Mouse (Mus musculus) kidney, embryonic 15.5 days (tissue): ENCODE measurements at regions not wholly inside any gene's neighbourhood (a gene's known extent, or its start where the extent isn't known, plus 50 kb on each side); places are given as distances from the start of the nearest gene placed in this dataset.
"Not testable (repeated sequence)": the region's sequence is repeated elsewhere in the genome, so short reads cannot be mapped to it uniquely, and the experiment has no call there.

Source experiments
- ATAC-seq: fragments of 200-750 bp; cut with Nextera tagmentation; replicated peaks from 2 replicates; pipeline ENCODE4 v1.8.0; 2017; ENCODE audit warnings: moderate TSS enrichment; ENCODE audit not compliant: low FRiP score
- H3K27ac ChIP-seq: fragments of 300-500 bp; sonication (generic); 2 replicates; pipeline ENCODE4 v1.5.1; 2015; ENCODE audit warnings: mild to moderate bottlenecking, inconsistent platforms
- H3K27me3 ChIP-seq: fragments of 300-500 bp; sonication (generic); 2 replicates; pipeline ENCODE4 v1.6.1; 2015; ENCODE audit warnings: inconsistent platforms
- H3K36me3 ChIP-seq: fragments of 300-500 bp; sonication (generic); 2 replicates; pipeline ENCODE4 v1.6.1; 2015; ENCODE audit warnings: inconsistent platforms
- H3K4me1 ChIP-seq: fragments of 300-500 bp; sonication (generic); 2 replicates; pipeline ENCODE4 v1.6.1; 2015; ENCODE audit warnings: inconsistent platforms
- H3K4me2 ChIP-seq: fragments of 300-500 bp; sonication (generic); 2 replicates; pipeline ENCODE4 v1.6.1; 2015; ENCODE audit warnings: moderate library complexity, mild to moderate bottlenecking, inconsistent platforms
- H3K4me3 ChIP-seq: fragments of 300-500 bp; sonication (generic); replicated peaks from 2 replicates; pipeline ENCODE4 v1.5.1; 2015; ENCODE audit warnings: mild to moderate bottlenecking, inconsistent platforms
- H3K9ac ChIP-seq: fragments of 300-500 bp; sonication (generic); 2 replicates; pipeline ENCODE4 v1.6.1; 2015; ENCODE audit warnings: mild to moderate bottlenecking, inconsistent platforms
- H3K9me3 ChIP-seq: fragments of 300-500 bp; sonication (generic); replicated peaks from 2 replicates; pipeline ENCODE4 v1.6.1; 2016; ENCODE audit warnings: inconsistent platforms
- WGBS: fragments of 180-500 bp; shearing (Covaris S2); methylation state at CpG from one replicate; pipeline ENCODE4 v1.1.7; 2015; ENCODE audit warnings: mixed read lengths; 5-methylcytosine and 5-hydroxymethylcytosine counted together

DNA sequence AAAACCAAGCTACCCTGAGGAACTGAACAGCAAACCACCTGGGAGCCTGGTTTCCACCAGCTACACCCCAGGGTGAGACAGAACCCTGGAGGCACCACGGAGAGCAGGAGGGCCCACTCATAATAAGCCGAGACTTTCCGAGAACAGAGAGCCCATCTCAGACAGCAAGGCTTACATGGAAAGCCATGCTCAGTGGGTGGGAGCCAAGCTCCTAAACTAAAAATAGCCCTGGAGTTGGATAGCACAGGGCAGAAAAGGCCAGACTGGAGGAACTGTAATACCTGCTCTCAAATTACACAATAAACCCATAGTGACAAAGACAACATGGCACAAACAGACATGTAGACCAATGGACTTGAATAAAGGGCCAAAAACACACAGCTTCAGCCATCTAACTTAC is 69.9 kb downstream of the Fbxo4 start:
- Histone ChIP-seq H3K27ac (no peak overlapping the region), H3K9me3 (no peaks in the 10 kb centered on the region), H3K4me1 (no peaks in the 10 kb centered on the region), H3K4me3 (no peak overlapping the region), H3K4me2 (no peak overlapping the region), H3K27me3 (no peaks in the 10 kb centered on the region), H3K36me3 (no peaks in the 10 kb centered on the region), H3K9ac (no peak overlapping the region)
- ATAC-seq, result no peak
- 66% methylated on average over 3 of the region's 3 CpGs for WGBS

DNA sequence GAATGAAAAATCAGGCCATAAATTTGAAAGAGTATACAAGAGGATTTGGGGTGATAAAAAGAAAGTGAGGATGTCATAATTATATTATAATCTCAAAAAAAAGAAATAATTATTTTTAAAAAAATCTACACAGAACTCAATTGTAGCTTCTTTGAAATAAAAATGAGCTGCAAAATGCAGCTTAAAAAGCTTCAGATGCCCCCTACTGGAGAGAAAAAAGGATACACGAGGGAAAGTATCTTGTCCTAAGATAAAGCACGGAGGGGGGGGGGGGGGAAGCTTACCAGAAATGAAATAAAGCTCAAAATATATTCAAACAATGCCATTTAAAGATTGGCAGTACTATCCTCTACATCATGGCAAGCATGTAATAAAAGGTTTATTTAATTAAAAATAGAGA is 70.7 kb downstream of the Fbxo4 start:
- Histone ChIP-seq H3K4me3 (no peak overlapping the region), H3K4me2 (no peak overlapping the region)
- 14% methylated on average over 2 of the region's 2 CpGs for WGBS

DNA sequence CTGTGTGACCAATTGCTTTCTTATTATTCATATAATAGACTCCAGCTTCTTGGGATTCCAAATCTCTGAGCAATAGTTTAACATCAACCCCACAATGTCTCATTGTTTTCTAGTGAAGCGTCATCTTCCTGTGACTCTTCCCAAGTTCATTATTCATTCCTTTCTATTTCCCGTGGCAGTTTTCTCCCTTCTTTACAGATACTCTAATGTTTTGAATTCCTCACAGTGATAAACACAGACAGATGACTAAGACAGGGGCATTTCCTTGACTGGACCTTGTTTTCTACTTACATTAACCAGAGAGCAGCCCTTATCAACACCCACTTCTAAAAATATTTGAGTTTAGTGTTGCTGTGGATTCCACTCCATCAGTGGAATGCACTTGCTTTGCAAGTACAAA is 73.8 kb downstream of the Fbxo4 start:
- ATAC-seq, result no peak
- Histone ChIP-seq H3K27me3 (no peaks in the 10 kb centered on the region), H3K9me3 (no peaks in the 10 kb centered on the region), H3K27ac (no peak overlapping the region), H3K4me2 (no peak overlapping the region), H3K4me1 (no peaks in the 10 kb centered on the region), H3K9ac (no peak overlapping the region), H3K4me3 (no peak overlapping the region), H3K36me3 (no peaks in the 10 kb centered on the region)
- 58% methylated on average over 2 of the region's 2 CpGs for WGBS

More for the DNA sequence above, 70.7 kb downstream of the Fbxo4 start:
- Histone ChIP-seq H3K9me3 (no peaks in the 10 kb centered on the region), H3K4me1 (no peaks in the 10 kb centered on the region), H3K9ac (no peak overlapping the region), H3K27me3 (no peaks in the 10 kb centered on the region), H3K27ac (no peak overlapping the region), H3K36me3 (no peaks in the 10 kb centered on the region)
- no peak for ATAC-seq

DNA sequence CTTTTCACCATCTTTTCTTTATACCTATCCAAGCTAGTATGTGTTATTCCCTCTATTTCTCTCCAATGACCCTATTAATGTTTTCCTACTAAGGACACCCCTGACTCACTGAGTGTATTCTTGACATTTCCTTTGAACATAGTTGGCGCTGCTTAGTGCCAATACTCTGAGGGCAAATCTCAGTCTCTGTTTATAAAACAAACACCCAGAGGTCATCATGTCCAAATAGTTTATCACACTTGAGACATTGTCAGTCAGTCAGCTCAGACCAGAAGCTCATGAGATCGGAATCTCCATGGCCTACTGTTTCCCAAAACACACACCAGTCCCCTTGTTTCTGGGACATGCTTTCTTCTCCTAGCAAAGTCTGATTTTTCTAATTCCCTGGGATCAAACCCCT is 100.9 kb downstream of the Fbxo4 start:
- ATAC-seq, result no peak
- Histone ChIP-seq H3K4me1 (no peaks in the 10 kb centered on the region), H3K4me2 (no peak overlapping the region), H3K27me3 (no peaks in the 10 kb centered on the region), H3K9ac (no peak overlapping the region), H3K9me3 (no peaks in the 10 kb centered on the region), H3K4me3 (no peak overlapping the region), H3K27ac (no peak overlapping the region), H3K36me3 (no peaks in the 10 kb centered on the region)
- 74% methylated on average over 2 of the region's 2 CpGs for WGBS

DNA sequence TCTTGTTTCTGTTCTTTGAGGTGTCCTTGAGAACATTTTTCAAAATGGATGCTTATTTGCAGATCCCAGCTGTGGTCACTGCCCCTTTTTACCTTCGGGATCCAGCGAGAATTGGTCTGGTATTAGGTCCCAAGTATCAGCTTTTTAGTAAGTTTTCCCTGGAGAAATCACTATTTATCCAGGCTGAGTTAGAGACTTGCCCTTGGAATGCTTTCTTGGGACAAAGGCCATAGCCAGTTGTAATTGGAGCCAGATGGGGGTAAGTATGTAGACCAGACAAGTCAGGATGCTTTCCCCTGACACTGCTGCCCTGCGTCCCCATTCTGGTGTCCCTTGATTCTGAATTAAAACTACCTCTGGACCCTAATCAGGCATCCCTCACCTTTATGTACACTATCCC is 101.9 kb downstream of the Fbxo4 start:
- Histone ChIP-seq H3K27me3 (no peaks in the 10 kb centered on the region), H3K27ac (no peak overlapping the region), H3K4me1 (no peaks in the 10 kb centered on the region), H3K4me3 (no peak overlapping the region), H3K4me2 (no peak overlapping the region), H3K36me3 (no peaks in the 10 kb centered on the region), H3K9ac (no peak overlapping the region), H3K9me3 (no peaks in the 10 kb centered on the region)
- WGBS, result 69% methylated on average over 3 of the region's 3 CpGs
- no peak for ATAC-seq

DNA sequence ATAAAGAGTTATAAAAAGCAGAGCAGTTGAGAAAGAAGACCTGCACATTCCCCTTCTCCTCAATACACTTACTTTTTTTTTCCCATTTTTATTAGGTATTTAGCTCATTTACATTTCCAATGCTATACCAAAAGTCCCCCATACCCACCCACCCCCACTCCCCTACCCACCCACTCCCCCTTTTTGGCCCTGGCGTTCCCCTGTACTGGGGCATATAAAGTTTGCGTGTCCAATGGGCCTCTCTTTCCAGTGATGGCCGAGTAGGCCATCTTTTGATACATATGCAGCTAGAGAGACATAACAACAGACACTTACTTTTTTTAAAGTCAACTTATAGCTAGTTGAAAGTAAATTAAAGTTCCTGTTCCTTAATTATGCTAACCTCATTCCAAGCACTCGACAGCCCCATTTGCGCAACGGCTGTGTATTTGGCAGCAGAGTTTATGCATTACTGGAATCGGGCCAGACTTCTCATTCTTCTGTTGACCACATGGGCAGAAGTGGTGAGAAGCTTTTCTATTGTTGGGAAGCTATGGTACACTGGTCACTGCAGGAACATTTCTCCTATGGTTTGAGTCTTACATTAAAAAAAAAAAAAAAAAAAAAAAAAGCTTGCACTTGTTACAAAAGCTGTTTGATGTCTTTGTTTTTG is 104.0 kb downstream of the Fbxo4 start:
- H3K27me3 ChIP-seq, H3K4me2 ChIP-seq, H3K9ac ChIP-seq, H3K4me1 ChIP-seq, H3K36me3 ChIP-seq, H3K27ac ChIP-seq, H3K4me3 ChIP-seq, H3K9me3 ChIP-seq, ATAC-seq: not testable (repeated sequence)
- 69% methylated on average over 6 of the region's 7 CpGs for WGBS

DNA sequence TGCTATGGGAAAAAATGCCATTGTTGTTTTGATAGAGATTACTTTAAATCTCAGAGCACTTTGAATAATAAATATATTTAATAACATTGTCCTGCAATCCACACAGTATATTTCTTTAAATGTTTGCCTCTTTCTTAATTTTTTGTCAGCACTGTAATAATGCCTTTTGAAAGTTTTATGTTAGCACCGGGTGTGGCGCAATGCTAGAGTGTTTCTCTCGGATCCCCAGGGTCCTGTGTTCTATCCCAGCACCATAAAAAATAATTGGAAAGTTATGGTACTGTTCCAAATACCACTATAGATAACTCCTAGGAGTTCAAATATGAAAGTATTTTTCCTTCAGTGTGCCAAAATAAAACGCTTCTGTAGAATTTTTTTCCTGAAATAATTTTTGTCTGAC is 147.6 kb downstream of the Fbxo4 start:
- no peak overlapping the region for H3K4me2 ChIP-seq
- H3K27ac ChIP-seq, result no peak overlapping the region
- no peaks in the 10 kb centered on the region for H3K27me3 ChIP-seq
- H3K4me1 ChIP-seq, result no peaks in the 10 kb centered on the region
- no peaks in the 10 kb centered on the region for H3K9me3 ChIP-seq
- no peak overlapping the region for H3K4me3 ChIP-seq
- no peak overlapping the region for H3K9ac ChIP-seq
- 70% methylated on average over 4 of the region's 4 CpGs for WGBS
- ATAC-seq, result no peak
- H3K36me3 ChIP-seq, result no peaks in the 10 kb centered on the region

DNA sequence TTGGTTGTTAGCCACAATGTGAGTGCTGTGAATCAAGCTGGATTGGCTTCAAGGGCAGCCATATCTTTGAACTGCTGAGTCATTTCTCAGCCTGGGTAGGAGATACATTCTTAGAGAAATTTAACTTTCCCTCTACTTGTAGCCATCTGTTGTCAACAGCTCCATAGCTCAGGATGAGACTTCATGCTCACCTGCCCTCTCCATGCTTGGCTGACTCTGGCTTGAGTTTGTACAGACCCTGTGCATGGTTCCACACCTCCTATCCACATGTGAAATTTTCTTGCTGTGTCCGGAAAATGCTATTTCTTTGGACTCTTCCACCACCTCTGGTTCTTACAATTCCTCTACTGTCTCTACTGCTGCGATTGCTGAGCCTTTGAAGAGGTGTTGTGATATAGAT is 173.9 kb downstream of the Fbxo4 start:
- Histone ChIP-seq H3K27ac (peak overlapping the region; percentile 51; the same call in 1 of the 2 replicates), H3K4me2 (no peak overlapping the region), H3K27me3 (no peaks in the 10 kb centered on the region), H3K4me3 (no peak overlapping the region), H3K4me1 (no peaks in the 10 kb centered on the region), H3K9me3 (no peaks in the 10 kb centered on the region), H3K36me3 (no peaks in the 10 kb centered on the region), H3K9ac (no peak overlapping the region)
- WGBS, result 90% methylated on average over 2 of the region's 2 CpGs
- peak; percentile 82 for ATAC-seq

DNA sequence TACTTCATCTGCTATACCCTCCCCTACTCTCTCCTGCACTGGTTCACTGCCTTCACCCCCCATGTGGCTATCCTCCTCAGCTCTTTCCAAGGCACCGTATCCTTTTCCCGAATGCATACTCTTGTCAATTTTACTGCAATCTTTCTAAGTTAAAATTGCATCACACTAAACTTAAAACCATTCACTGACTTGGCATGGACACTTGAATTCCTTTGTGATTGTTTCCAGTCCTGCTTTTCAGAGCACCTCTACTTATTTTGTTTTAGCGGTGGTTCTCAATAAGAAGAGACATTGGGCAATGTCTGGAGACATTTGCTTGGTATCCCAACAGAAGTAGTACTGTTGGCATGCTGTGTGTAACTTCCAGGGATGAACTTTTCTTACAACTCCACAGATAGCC is 192.6 kb upstream of the Ghr start:
- Histone ChIP-seq H3K27me3 (no peaks in the 10 kb centered on the region), H3K4me1 (no peaks in the 10 kb centered on the region), H3K4me3 (no peak overlapping the region), H3K36me3 (no peaks in the 10 kb centered on the region), H3K9me3 (no peaks in the 10 kb centered on the region), H3K4me2 (no peak overlapping the region), H3K9ac (no peak overlapping the region), H3K27ac (no peak overlapping the region)
- ATAC-seq, result no peak
- 77% methylated on average over 3 of the region's 3 CpGs for WGBS

DNA sequence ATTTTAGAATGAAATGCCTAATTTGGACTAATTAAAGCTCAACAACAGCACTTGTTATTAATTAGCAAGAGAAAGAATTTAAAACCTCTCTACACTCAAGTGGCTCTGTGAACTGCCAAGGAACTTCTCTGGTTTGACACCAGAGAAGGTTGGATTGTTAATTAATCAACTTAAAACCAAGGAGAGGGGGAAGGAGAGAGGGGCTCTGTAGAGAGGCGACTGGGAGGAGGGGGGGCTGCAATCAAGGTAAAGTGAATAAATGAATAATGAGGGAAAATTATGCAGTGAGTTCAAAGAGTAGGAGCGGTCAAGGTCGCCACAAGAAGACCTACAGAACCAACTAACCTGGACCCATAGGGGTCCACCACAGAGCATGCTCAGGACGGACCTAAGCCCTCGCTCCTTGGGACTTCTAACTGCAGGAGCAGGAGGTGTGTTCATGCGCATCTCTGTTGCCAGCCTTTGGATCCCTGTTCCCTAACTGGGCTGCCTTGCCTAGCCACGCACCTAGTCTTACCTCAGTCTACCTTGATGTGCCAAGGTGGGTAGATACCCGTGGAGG is 189.0 kb upstream of the Ghr start:
- no peak overlapping the region for H3K4me3 ChIP-seq
- H3K27me3 ChIP-seq, result no peaks in the 10 kb centered on the region
- H3K36me3 ChIP-seq, result no peaks in the 10 kb centered on the region
- H3K4me2 ChIP-seq, result no peak overlapping the region
- ATAC-seq, result peak; percentile 71; the same call in 1 of the 2 replicates
- H3K9ac ChIP-seq, result no peak overlapping the region
- WGBS, result 69% methylated on average over 8 of the region's 8 CpGs
- H3K27ac ChIP-seq, result 0 out of 2 replicates have a peak overlapping the region, but pooled peaks have one; percentile 27
- H3K9me3 ChIP-seq, result no peaks in the 10 kb centered on the region
- no peaks in the 10 kb centered on the region for H3K4me1 ChIP-seq

DNA sequence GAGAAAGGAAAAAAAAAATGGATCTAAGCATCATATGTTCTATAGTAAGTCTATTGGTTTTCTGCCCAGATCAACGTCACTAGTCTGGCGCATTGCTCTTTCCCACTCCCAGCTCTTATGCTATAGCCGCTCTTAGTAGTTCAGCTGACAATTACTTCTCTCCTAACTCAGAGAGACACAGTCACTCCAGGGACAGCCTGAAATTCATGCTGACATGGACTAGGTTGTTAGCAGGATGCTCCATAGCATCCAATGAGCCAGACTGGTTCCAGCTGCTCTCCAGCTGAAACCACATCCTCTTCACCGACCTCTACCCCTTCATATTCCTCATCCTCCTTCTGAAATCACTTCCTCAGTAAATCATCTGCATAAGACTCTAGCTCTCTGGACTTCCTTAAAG is 187.0 kb upstream of the Ghr start:
- H3K9me3 ChIP-seq, result no peaks in the 10 kb centered on the region
- no peak; the same call in 1 of the 2 replicates for ATAC-seq
- 65% methylated on average over 4 of the region's 4 CpGs for WGBS

DNA sequence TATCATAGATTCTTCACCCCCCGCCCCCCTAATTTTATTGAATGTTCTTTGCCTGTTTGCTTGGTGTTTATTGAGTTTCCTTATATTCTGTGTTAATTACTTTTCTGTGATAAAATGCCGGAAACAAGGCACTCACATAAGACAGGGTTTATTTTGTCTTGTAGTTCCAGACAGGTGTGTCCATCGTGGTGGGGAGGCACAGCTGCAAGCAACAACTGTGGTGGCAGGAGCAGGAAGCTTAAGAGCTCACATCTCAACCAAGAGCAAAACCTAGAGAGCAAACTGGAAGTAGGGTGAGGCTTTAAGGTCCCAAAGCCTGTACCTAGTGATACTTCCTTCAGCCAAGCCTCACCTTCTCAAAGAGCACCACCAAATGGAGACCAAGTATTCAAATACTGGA is 181.4 kb upstream of the Ghr start:
- no peaks in the 10 kb centered on the region for H3K4me1 ChIP-seq
- no peaks in the 10 kb centered on the region for H3K36me3 ChIP-seq
- no peak overlapping the region for H3K9ac ChIP-seq
- H3K4me2 ChIP-seq, result no peak overlapping the region
- no peak overlapping the region for H3K4me3 ChIP-seq
- ATAC-seq, result no peak
- no peaks in the 10 kb centered on the region for H3K9me3 ChIP-seq
- no peaks in the 10 kb centered on the region for H3K27me3 ChIP-seq
- H3K27ac ChIP-seq, result no peak overlapping the region
- WGBS, result 82% methylated on average over 3 of the region's 3 CpGs

More for the DNA sequence above, 187.0 kb upstream of the Ghr start:
- Histone ChIP-seq H3K4me2 (no peak overlapping the region), H3K27me3 (no peaks in the 10 kb centered on the region), H3K27ac (no peak overlapping the region), H3K9ac (no peak overlapping the region), H3K4me3 (no peak overlapping the region), H3K4me1 (no peaks in the 10 kb centered on the region), H3K36me3 (no peaks in the 10 kb centered on the region)

DNA sequence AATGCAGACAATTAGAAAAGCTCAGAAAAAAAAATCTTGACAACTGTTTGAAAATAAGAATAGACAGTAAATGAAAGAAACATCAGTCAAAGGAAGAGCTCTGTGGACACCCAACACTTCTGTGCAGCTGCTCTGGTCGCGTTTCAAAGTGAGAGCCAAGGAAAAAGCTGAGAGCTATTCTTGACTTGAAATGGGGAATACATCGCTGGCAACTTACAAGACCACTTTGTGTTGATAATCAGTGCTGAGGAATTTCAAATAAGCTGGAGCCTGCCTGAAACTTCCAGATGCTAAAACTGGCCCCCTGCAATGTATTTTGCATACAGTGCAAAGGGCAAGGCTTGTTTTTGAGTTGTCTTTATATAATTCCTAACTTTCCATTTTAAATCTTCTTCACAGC is 177.1 kb upstream of the Ghr start:
- no peaks in the 10 kb centered on the region for H3K9me3 ChIP-seq
- no peaks in the 10 kb centered on the region for H3K27me3 ChIP-seq
- H3K4me3 ChIP-seq, result no peak overlapping the region
- H3K4me2 ChIP-seq, result no peak overlapping the region
- no peaks in the 10 kb centered on the region for H3K36me3 ChIP-seq
- H3K27ac ChIP-seq, result no peak overlapping the region
- H3K4me1 ChIP-seq, result no peaks in the 10 kb centered on the region
- H3K9ac ChIP-seq, result no peak overlapping the region
- 40% methylated on average over 3 of the region's 3 CpGs for WGBS
- no peak for ATAC-seq
